Mouse (Mus musculus) liver, embryonic 14.5 days (tissue): Measurements from ENCODE around the gene Tle4.

Experiments used
- CTCF ChIP-seq: IDR thresholded peaks from 2 replicates; pipeline ENCODE4 v1.5.1; 2016; ENCODE audit warnings: antibody characterized with exemption, low read depth, control low read depth
- EP300 ChIP-seq: IDR thresholded peaks from 2 replicates; pipeline ENCODE4 v1.6.1; 2016; ENCODE audit warnings: antibody characterized with exemption, low read depth

- TF ChIP-seq CTCF (no peak), EP300 (no peak)
These were observed 171.5 kb downstream of the Tle4 start for GRCm38 (mm10) chr19:14426244-14426868.
